Mouse (Mus musculus) embryonic fibroblast, embryonic 13.5 days (primary cell): Measurements from ENCODE around the gene Rspo1.

ENCODE experiments used
- CTCF ChIP-seq: IDR thresholded peaks from 2 replicates; pipeline ENCODE4 v1.5.1; 2011; ENCODE audit warnings: mild to moderate bottlenecking, control low read depth, low read length, moderate library complexity, borderline replicate concordance; ENCODE audit not compliant: insufficient read depth
- POLR2A ChIP-seq: IDR thresholded peaks from 2 replicates; pipeline ENCODE4 v1.6.1; 2011; ENCODE audit warnings: low read depth, mild to moderate bottlenecking, control low read depth, low read length, moderate library complexity

GRCm38 (mm10) chr4:124968711-124969110 is 17.5 kb upstream of the Rspo1 start:
- TF ChIP-seq CTCF: no peak
- TF ChIP-seq POLR2A: no peak
